ENCODE assay signal across 8 mouse cellular contexts in the genomic region with DNA sequence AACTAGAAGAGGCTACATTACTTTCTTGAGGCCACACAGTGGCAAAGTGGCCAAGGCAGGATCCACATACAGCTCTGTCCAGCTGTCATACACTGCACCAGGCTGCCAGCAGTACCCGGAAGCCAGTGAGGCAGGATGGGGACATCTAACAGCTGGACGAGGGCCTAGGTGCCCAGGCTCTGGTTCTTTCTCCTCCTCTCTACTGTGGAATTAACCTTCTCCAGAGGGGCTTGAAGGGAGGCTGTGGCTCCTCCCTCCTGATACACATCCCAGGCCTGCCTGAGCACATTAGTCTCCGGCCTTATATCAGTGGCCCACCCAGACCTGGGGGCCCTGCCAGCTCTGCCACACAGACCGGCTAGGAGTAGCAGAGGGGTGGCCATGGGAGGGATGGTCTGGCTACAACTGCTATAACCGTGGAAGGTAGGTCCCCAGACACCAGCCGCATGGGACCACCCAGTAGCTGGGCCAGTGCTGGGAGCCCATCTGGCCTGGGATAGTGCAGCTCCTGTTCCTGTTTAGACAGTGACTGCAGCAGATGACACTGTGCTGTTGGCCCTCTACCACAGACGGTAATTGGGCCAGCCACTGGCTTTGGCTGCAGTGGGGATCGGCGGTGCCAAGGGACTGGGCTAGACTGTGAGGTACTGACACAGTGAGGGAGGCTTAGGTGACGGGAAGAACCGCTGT. TPM values are rescaled to one million over a fixed set of nuclear protein-coding genes. Genes with fewer than 3 reads are reported as not detected.
DNase-seq lines count a peak whose midpoint lies in the region; ATAC-seq lines count a peak whose summit lies in the region.

No protein-coding gene starts in this region.

- H3K4me2 ChIP-seq in forebrain, embryonic 13.5 days: no peak overlapping the region
- H3K4me2 ChIP-seq in hindbrain, embryonic 15.5 days: no peak overlapping the region
- no peak overlapping the region for H3K4me2 ChIP-seq in midbrain, embryonic 15.5 days

- H3K27me3 ChIP-seq in forebrain, embryonic 13.5 days: no peaks in the 10 kb centered on the region
- H3K27me3 ChIP-seq in hindbrain, embryonic 15.5 days: no peaks in the 10 kb centered on the region
- H3K27me3 ChIP-seq in midbrain, embryonic 15.5 days (replicated peaks): no peaks in the 10 kb centered on the region

- ATAC-seq in forebrain, embryonic 13.5 days: peak; percentile 76
- ATAC-seq in hindbrain, embryonic 15.5 days (ENCODE audit: low FRiP score, low read depth): peak; percentile 68
- ATAC-seq in midbrain, embryonic 15.5 days (replicated peaks): peak; percentile 61
- no peak for ATAC-seq in granulocyte monocyte progenitor cell, adult 5-6 weeks (replicated peaks; ENCODE audit: poor library complexity, severe bottlenecking)

- DNase-seq in embryo, embryonic 10.5 days (ENCODE audit: low spot score): peak; percentile 18
- no peak for DNase-seq in embryo, embryonic 11 days
- peak; percentile 68 for DNase-seq in MN1 (ENCODE audit: low spot score)
- DNase-seq in right cerebral cortex, adult 2 months (ENCODE audit: low spot score in 2 of 2): no peak

- H3K4me3 ChIP-seq in forebrain, embryonic 13.5 days: no peak overlapping the region
- H3K4me3 ChIP-seq in hindbrain, embryonic 15.5 days: no peak overlapping the region
- H3K4me3 ChIP-seq in midbrain, embryonic 15.5 days: no peak overlapping the region

- H3K27ac ChIP-seq in forebrain, embryonic 13.5 days: 0 out of 2 replicates have a peak overlapping the region, but pooled peaks have one; percentile 11
- no peak overlapping the region for H3K27ac ChIP-seq in hindbrain, embryonic 15.5 days (replicated peaks)
- peak overlapping the region; percentile 48; the same call in 1 of the 2 replicates for H3K27ac ChIP-seq in midbrain, embryonic 15.5 days

- peaks cover 6% of the 10 kb centered on the region for H3K36me3 ChIP-seq in forebrain, embryonic 13.5 days (ENCODE audit: poor library complexity, severe bottlenecking)
- 0 out of 2 replicates have a peak, but pooled peaks cover 8% of the 10 kb centered on the region for H3K36me3 ChIP-seq in hindbrain, embryonic 15.5 days
- no peaks in the 10 kb centered on the region for H3K36me3 ChIP-seq in midbrain, embryonic 15.5 days (replicated peaks)

- H3K9me3 ChIP-seq in forebrain, embryonic 13.5 days (replicated peaks): no peaks in the 10 kb centered on the region
- H3K9me3 ChIP-seq in hindbrain, embryonic 15.5 days: no peaks in the 10 kb centered on the region
- H3K9me3 ChIP-seq in midbrain, embryonic 15.5 days: no peaks in the 10 kb centered on the region

- WGBS in forebrain, embryonic 13.5 days: 58% methylated on average over 11 of the region's 11 CpGs
- 44% methylated on average over 11 of the region's 11 CpGs for WGBS in hindbrain, embryonic 15.5 days
- WGBS in midbrain, embryonic 15.5 days: 50% methylated on average over 11 of the region's 11 CpGs

- peaks cover 32% of the 10 kb centered on the region for H3K4me1 ChIP-seq in forebrain, embryonic 13.5 days
- H3K4me1 ChIP-seq in hindbrain, embryonic 15.5 days (replicated peaks): peaks cover 36% of the 10 kb centered on the region
- peaks cover 32% of the 10 kb centered on the region for H3K4me1 ChIP-seq in midbrain, embryonic 15.5 days

- no peak overlapping the region for H3K9ac ChIP-seq in forebrain, embryonic 13.5 days
- H3K9ac ChIP-seq in hindbrain, embryonic 15.5 days: no peak overlapping the region
- no peak overlapping the region for H3K9ac ChIP-seq in midbrain, embryonic 15.5 days

RNA-seq across cellular contexts. Expression of a gene that starts 37.5 kb away (rescaled TPM):
- 11.0 and 13.0 TPM in 2 replicates for polyA plus RNA-seq in forebrain, embryonic 13.5 days (2015; fragmentation: Nextera tagmentation; extraction: Ambion mirVana)
- 18.4 and 18.5 TPM in 2 replicates for polyA plus RNA-seq in hindbrain, embryonic 15.5 days (2015; fragmentation: Nextera tagmentation; extraction: Ambion mirVana)
- polyA plus RNA-seq in midbrain, embryonic 15.5 days (2015; fragmentation: Nextera tagmentation; extraction: Ambion mirVana): 16.2 and 19.3 TPM in 2 replicates
- total RNA-seq in granulocyte monocyte progenitor cell, adult 5-6 weeks (2014; fragmentation: Nextera tagmentation): 0.92 and 1.6 TPM in 2 replicates
- 1.3 TPM in 2 replicates for total RNA-seq in granulocyte monocyte progenitor cell, adult 5-6 weeks (2017)

RNA-seq across cellular contexts. Expression of a gene that starts 46.9 kb away (rescaled TPM):
- polyA plus RNA-seq in forebrain, embryonic 13.5 days (2015; fragmentation: Nextera tagmentation; extraction: Ambion mirVana): 12.1 and 12.2 TPM in 2 replicates
- 56.7 and 57.1 TPM in 2 replicates for polyA plus RNA-seq in hindbrain, embryonic 15.5 days (2015; fragmentation: Nextera tagmentation; extraction: Ambion mirVana)
- polyA plus RNA-seq in midbrain, embryonic 15.5 days (2015; fragmentation: Nextera tagmentation; extraction: Ambion mirVana): 53.2 and 61.1 TPM in 2 replicates
- total RNA-seq in granulocyte monocyte progenitor cell, adult 5-6 weeks (2014; fragmentation: Nextera tagmentation): not detected in 2 replicates
- 0.13 TPM in 1 of 2 replicates, not detected in the other for total RNA-seq in granulocyte monocyte progenitor cell, adult 5-6 weeks (2017)

Comparison
In these comparisons a context has a peak if more than half of its experiments do, and no peak if none do; other contexts are left out.
1. DNase-seq: peak in embryo, embryonic 10.5 days (single experiment) and MN1 (single experiment); none in embryo, embryonic 11 days (single experiment) and right cerebral cortex, adult 2 months (0 of 2).